In the genomic region with DNA sequence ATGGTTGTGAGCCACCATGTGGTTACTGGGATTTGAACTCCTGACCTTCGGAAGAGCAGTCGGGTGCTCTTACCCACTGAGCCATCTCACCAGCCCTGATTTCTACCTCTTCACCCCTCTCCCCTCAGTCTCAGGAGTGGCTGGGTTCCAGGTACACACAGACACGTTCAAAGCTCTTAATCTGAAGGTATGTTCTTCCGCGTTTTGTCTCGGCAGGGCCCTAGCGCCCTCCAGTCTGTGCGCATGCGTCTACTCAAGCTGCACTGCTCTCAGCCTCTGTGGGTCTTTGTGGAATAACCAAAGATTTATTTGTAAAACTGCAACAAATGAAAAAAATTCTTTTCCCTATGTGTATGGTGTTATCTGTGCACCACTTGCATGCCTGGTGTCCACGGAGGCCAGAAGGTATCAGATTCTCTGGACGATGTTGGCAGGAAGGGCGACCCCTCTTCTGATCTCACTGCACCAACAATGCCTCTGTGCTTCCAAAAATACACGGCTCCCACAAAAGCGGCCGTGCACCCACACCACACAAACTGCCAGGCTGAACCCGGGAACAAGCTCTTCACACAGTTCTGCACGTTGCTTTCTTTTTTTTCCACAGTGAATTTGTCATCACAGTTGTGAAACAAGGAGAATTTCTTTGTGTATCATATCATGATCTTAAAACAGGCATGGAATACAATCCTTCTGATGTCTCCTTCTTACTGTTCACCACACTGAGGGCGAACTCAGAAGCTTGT, we compare ENCODE assay signal across 9 mouse cellular contexts. TPM values are rescaled to one million over a fixed set of nuclear protein-coding genes. Genes with fewer than 3 reads are reported as not detected.
DNase-seq lines count a peak whose midpoint lies in the region; ATAC-seq and TF ChIP-seq lines count a peak whose summit lies in the region.
"Had no signal": no experiment of that assay in that cellular context is flagged by ENCODE, and none has a peak within 500 bp of the region (broad histone marks: within the 10 kb centered on the region; RNA-seq: fewer than 3 reads in every experiment).

No protein-coding gene starts in this region.

- 76% methylated on average over 18 of the region's 18 CpGs for WGBS in kidney, embryonic 16.5 days
- WGBS in hindbrain, embryonic 14.5 days = 79% methylated on average over 18 of the region's 18 CpGs

- H3K4me1 ChIP-seq in kidney, embryonic 16.5 days (ENCODE audit: insufficient read depth, low read length) = peaks cover 8% of the 10 kb centered on the region; the same call in 1 of the 2 replicates
- peaks cover 3 to 6% of the 10 kb centered on the region in 2 experiments; a peak in 1 of 4 replicates for H3K4me1 ChIP-seq in ES-E14 (ENCODE audit: control insufficient read depth in 2 of 2, insufficient read depth in 2 of 2, low read length in 2 of 2, poor library complexity in 1 of 2)
- H3K4me1 ChIP-seq in hindbrain, embryonic 14.5 days (replicated peaks; ENCODE audit: control insufficient read depth, insufficient read depth, low read length) = 0 out of 2 replicates have a peak, but pooled peaks cover 6% of the 10 kb centered on the region

- no peak overlapping the region for H3K4me3 ChIP-seq in kidney, embryonic 16.5 days (ENCODE audit: low read length)
- peak overlapping the region; percentile 3 to 34 for H3K4me3 ChIP-seq in ES-E14 (ENCODE audit: insufficient read depth in 1 of 2, low read depth in 1 of 2, low read length in 2 of 2, poor library complexity in 1 of 2, severe bottlenecking in 1 of 2)
- H3K4me3 ChIP-seq in hindbrain, embryonic 14.5 days (replicated peaks; ENCODE audit: low read length) = no peak overlapping the region
- H3K4me3 ChIP-seq: megakaryocyte, embryonic 14.5 days had no signal

- no peak for ATAC-seq in kidney, embryonic 16.5 days (ENCODE audit: low FRiP score, low TSS enrichment)
- no peak for ATAC-seq in hindbrain, embryonic 14.5 days (ENCODE audit: low FRiP score)

- no peak overlapping the region for H3K4me2 ChIP-seq in kidney, embryonic 16.5 days (replicated peaks; ENCODE audit: low read depth, low read length)
- no peak overlapping the region for H3K4me2 ChIP-seq in hindbrain, embryonic 14.5 days (replicated peaks)

- in situ Hi-C loops in ES-E14 (cut with MboI; ENCODE audit: low sequenced_read_pairs in 2 of 2, unreplicated experiment in 2 of 2) = loop anchor here in 1 of 2 experiments (25.0 kb wide), 1 partner anchor 233 kb away; no protein-coding TSS in a partner anchor

- peaks cover 44% of the 10 kb centered on the region for H3K36me3 ChIP-seq in kidney, embryonic 16.5 days (ENCODE audit: insufficient read depth, low read length)
- H3K36me3 ChIP-seq in ES-E14 (ENCODE audit: control insufficient read depth, insufficient read depth, low read length, poor library complexity, severe bottlenecking) = peaks cover 2% of the 10 kb centered on the region; the same call in 1 of the 2 replicates
- H3K36me3 ChIP-seq in hindbrain, embryonic 14.5 days (replicated peaks; ENCODE audit: control insufficient read depth, insufficient read depth) = peaks cover 61% of the 10 kb centered on the region

- H3K9me3 ChIP-seq in kidney, embryonic 16.5 days (ENCODE audit: low read length) = no peaks in the 10 kb centered on the region
- H3K9me3 ChIP-seq in ES-E14 (ENCODE audit: control insufficient read depth, insufficient read depth, low read depth, low read length) = no peaks in the 10 kb centered on the region
- H3K9me3 ChIP-seq in hindbrain, embryonic 14.5 days (ENCODE audit: control insufficient read depth, low read length) = no peaks in the 10 kb centered on the region

- H3K27ac ChIP-seq in kidney, embryonic 16.5 days (ENCODE audit: low read length) = peak overlapping the region; percentile 85
- no peak overlapping the region for H3K27ac ChIP-seq in ES-E14 (ENCODE audit: insufficient read depth, low read depth, low read length, poor library complexity, severe bottlenecking)
- H3K27ac ChIP-seq in hindbrain, embryonic 14.5 days = 0 out of 2 replicates have a peak overlapping the region, but pooled peaks have one; percentile 39

- no peak overlapping the region for H3K9ac ChIP-seq in kidney, embryonic 16.5 days (replicated peaks; ENCODE audit: low read length)
- H3K9ac ChIP-seq in ES-E14 (ENCODE audit: insufficient read depth, low read depth, low read length, poor library complexity, severe bottlenecking) = no peak overlapping the region
- H3K9ac ChIP-seq in hindbrain, embryonic 14.5 days = no peak overlapping the region

- DNase-seq in kidney, adult 9 months = no peak
- DNase-seq in ES-E14 (ENCODE audit: low read depth, low spot score) = no peak
- DNase-seq in cerebellum, adult 9-10 months = peak; percentile 44
- no peak for DNase-seq in hindbrain, embryonic 14.5 days (ENCODE audit: low spot score)
- no peak for DNase-seq in urinary bladder, postnatal 25 days (ENCODE audit: low spot score)
- no peak for DNase-seq in T-cell, adult 2 months (ENCODE audit: low spot score)
- DNase-seq in right cerebral cortex, postnatal 36 days (ENCODE audit: low spot score in 2 of 2) = no peak

- H3K27me3 ChIP-seq in kidney, embryonic 16.5 days (ENCODE audit: insufficient read depth, low read length) = no peaks in the 10 kb centered on the region
- H3K27me3 ChIP-seq in hindbrain, embryonic 14.5 days (ENCODE audit: control insufficient read depth, insufficient read depth, low read length) = no peaks in the 10 kb centered on the region
- H3K27me3 ChIP-seq: megakaryocyte, embryonic 14.5 days had no signal

TF ChIP-seq in ES-E14, 5 proteins besides CTCF, POLR2A, EP300 and RAD21:
- no peak for TF ChIP-seq MAFK (IDR thresholded peaks at IDR 0.05; ENCODE audit: insufficient read depth, low read depth, low read length)
- no peak for TF ChIP-seq CHD2 (IDR thresholded peaks at IDR 0.05; ENCODE audit: low read depth, low read length)
- TF ChIP-seq HCFC1 (IDR thresholded peaks at IDR 0.05; ENCODE audit: borderline replicate concordance, insufficient read depth, low read length) = no peak
- no peak for TF ChIP-seq ZNF384 (IDR thresholded peaks at IDR 0.05; ENCODE audit: low read depth, low read length)
- TF ChIP-seq ZC3H11A (IDR thresholded peaks at IDR 0.05; ENCODE audit: borderline replicate concordance, low read depth, low read length) = no peak

RNA-seq across cellular contexts. Expression of a gene that starts 30.7 kb away (rescaled TPM):
- 64.9 and 67.9 TPM in 2 replicates for polyA plus RNA-seq in kidney, embryonic 16.5 days (2015; fragmentation: Nextera tagmentation; extraction: Ambion mirVana)
- 22.7 and 35.1 TPM in 2 replicates for total RNA-seq in ES-E14 (2012; rRNA removed)
- 36.5 and 36.8 TPM in 2 replicates for polyA plus RNA-seq in hindbrain, embryonic 14.5 days (2014; fragmentation: Nextera tagmentation; extraction: Ambion mirVana)

Comparison
In these comparisons a context has a peak if more than half of its experiments do, and no peak if none do; other contexts are left out.
1. H3K4me3 ChIP-seq: peak in ES-E14 (2 of 2); none in kidney, embryonic 16.5 days (single experiment) and hindbrain, embryonic 14.5 days (single experiment).